Mouse (Mus musculus) splenic B cell, adult 2 months (primary cell): ENCODE measurements around the gene Hspb2.

Experiments used
- DNase-seq: peaks from one replicate; pipeline ENCODE4 v3.0.0-alpha.2; 2011; ENCODE audit warnings: low read depth, low spot score
- H3K27me3 ChIP-seq: 2 replicates; pipeline ENCODE4 v1.6.1; 2012; ENCODE audit warnings: mild to moderate bottlenecking, low read length, moderate library complexity, mixed read lengths; ENCODE audit not compliant: control insufficient read depth, poor library complexity, insufficient read depth, severe bottlenecking
- H3K36me3 ChIP-seq: 2 replicates; pipeline ENCODE4 v1.6.1; 2012; ENCODE audit warnings: mild to moderate bottlenecking, low read length, moderate library complexity, mixed read lengths; ENCODE audit not compliant: control insufficient read depth, poor library complexity, insufficient read depth, severe bottlenecking

The Hspb2 gene

DNA sequence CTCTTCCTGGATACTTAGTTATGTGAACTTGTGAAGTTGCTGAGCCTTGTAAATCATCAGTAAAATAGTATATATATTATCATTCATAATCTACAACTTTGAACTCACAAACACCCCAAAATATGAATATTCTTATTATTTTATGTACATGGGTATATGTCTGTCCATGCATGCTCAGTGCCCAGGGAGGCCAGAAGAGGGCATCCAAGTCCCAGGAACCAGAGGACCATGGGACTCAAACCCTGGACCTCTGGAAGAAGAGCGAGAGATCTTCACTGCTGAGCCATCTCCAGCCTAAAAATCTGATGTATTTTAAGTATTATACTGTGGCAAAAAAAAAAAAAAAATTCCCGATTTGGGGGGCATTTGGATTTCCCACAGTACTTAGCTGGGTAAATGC lies 43.0 kb downstream of the Hspb2 start:
- Histone ChIP-seq H3K36me3 (no peaks in the 10 kb centered on the region), H3K27me3 (no peaks in the 10 kb centered on the region)
- no peak for DNase-seq

DNA sequence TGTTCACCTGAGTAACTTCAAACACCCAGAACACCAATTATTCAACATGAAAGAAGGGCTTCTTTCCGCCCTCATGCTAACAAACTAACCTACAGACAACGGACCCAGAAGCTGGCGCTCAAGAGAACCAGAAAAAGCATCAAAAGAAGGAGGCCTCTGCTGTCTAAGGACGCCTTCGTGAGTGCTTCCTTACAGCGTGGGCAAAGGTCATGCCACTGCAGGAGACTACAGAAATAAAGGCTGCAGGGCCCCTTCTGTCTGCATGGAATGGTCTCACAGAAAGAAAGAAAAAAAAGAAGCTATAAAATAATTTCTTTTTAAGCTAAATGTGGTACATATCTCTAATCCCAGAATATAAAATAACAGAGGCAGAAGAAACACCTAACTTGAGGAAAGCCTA lies 47.2 kb downstream of the Hspb2 start:
- no peak for DNase-seq
- Histone ChIP-seq H3K27me3 (no peaks in the 10 kb centered on the region), H3K36me3 (no peaks in the 10 kb centered on the region)
